Mouse (Mus musculus) macrophage (primary cell): ENCODE data around the gene Dnajc3. TPM values are rescaled to one million over a fixed set of nuclear protein-coding genes. Genes with fewer than 3 reads are reported as not detected.

Experiments used
- H3K27ac ChIP-seq: fragments of 350-480 bp; formaldehyde crosslinking; 2 replicates; pipeline ENCODE4 v1.9.0; 2021
- H3K36me3 ChIP-seq: fragments of 350-480 bp; formaldehyde crosslinking; 2 replicates; pipeline ENCODE4 v1.9.0; 2021; ENCODE audit errors: inconsistent target
- H3K4me3 ChIP-seq: fragments of 350-480 bp; formaldehyde crosslinking; 2 replicates; pipeline ENCODE4 v1.9.0; 2021; ENCODE audit errors: inconsistent target
- H3K79me2 ChIP-seq: fragments of 350-480 bp; formaldehyde crosslinking; 2 replicates; pipeline ENCODE4 v1.9.0; 2021; ENCODE audit errors: inconsistent target
- WGBS: methylation state at CpG from one replicate; pipeline ENCODE4 v1.1.7; 2026; ENCODE audit warnings: inconsistent platforms; ENCODE audit not compliant: missing documents; 5-methylcytosine and 5-hydroxymethylcytosine counted together
- polyA plus RNA-seq: library from polyadenylated mRNA; stranded (reverse); fragments of 250-400 nt; gene quantifications from 3 replicates; pipeline ENCODE4 v1.2.4, GENCODE M21; 2018; ENCODE audit warnings: inconsistent platforms

The Dnajc3 gene
- polyA plus RNA-seq, 1 experiment from 2014 or later, result 47.7 TPM

DNA sequence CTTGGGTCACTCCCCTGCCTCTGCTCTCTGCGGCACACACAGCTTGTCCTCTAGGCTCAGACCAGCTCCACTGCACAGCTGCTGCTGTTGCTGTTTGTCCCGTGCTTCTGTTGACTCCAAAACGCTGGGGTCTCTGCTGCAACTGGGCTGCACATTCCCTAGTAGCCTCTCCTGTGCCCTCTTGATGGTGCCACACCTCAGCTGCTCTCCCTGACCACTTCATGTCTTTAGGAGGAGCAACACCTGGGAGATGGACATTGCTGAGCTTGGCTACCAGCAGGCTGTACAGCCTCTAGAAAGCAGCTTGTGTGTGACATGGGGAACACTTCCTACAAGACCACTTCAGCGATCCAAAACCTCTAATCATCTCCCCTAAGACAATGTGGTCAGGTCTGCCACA is 46.4 kb downstream of the Dnajc3 start:
- Histone ChIP-seq H3K4me3 (no peak overlapping the region), H3K79me2 (no peaks in the 10 kb centered on the region), H3K36me3 (peaks cover 15% of the 10 kb centered on the region), H3K27ac (no peak overlapping the region)
- WGBS, result 92% methylated on average over 4 of the region's 4 CpGs

DNA sequence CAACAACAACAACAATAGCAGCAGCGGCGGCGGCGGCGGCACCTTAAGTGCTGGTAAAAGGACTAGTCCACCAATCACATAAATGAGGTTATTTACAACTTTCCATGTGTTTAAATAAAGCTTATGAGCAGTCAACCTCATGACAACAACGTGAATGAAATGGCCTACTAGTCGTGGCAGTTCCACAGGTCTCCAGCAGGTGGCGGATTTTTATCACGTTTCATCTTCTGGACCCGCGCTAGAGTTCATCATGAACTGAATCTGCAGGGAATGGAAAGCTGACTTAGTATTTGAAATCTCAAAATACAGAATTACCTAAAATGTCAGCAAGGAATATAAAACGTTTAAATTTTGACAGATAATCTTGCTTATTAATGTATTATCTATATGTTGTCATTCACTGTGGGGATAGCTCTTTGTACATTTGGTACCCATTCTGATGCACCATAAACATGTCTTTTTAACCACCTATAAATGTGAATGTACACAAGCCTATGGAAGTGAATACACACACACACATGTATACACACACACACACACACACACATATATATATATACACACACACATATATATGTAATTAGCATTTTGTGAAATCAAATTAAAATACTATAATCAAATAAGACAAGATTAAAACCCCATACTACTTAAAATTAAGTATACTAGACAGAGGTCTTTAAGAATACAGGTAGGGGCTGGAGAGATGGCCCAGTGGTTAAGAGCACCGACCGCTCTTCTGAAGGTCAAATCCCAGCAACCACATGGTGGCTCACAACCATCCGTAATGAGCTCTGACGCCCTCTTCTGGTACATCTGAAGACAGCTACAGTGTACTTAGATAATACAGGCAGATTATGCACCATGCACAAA is 49.1 kb downstream of the Dnajc3 start:
- H3K27ac ChIP-seq, result no peak overlapping the region
- WGBS, result 36% methylated on average over 13 of the region's 16 CpGs
- no peak overlapping the region for H3K4me3 ChIP-seq
- no peaks in the 10 kb centered on the region for H3K36me3 ChIP-seq
- H3K79me2 ChIP-seq, result no peaks in the 10 kb centered on the region

DNA sequence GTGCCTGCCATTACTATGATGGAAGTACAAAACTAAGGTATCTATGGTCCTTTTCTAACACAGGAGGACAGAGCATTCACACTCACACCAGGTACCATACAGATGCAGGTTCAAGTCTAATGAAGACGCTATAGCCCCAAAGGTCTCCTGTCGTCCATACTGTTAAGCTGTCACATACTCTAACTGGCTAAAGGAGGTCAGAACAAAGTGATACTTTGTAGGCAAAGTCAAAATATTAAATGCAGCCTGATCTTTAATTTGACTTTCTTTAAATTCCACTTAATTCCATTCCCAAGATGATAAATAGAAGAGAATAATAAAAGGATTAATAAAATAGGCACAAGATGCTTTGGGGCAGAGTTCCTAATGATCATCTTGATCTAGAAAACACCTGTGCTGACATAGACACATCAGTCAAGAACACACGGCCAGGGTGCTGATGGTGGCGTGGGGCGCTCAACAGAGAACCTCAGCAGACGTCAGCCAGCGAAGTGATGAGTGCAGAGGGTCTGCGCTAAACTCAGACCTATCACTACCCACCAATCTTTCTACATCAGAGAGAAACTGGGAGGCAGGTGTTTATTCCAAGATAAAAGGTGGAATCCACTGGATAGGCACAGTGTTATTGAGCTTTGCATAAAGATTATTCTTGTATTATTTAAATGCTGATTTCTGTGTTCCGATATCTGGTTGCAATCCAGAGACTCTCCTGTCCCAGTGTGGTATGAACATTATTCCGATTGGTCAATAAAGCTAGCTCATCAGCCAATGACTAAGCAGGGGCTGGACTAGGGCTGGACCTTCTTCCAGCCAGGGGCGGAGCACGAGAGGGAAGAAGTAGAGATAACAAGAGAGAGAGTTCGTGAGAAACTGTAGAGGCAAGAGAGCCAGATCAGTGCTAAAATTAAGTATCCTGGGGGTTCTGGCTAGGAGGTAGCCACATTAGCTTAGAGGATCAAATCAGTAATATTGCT is 50.0 kb downstream of the Dnajc3 start:
- no peak overlapping the region for H3K27ac ChIP-seq
- no peak overlapping the region for H3K4me3 ChIP-seq
- 72% methylated on average over 13 of the region's 13 CpGs for WGBS
- H3K79me2 ChIP-seq, result no peaks in the 10 kb centered on the region
- no peaks in the 10 kb centered on the region for H3K36me3 ChIP-seq

DNA sequence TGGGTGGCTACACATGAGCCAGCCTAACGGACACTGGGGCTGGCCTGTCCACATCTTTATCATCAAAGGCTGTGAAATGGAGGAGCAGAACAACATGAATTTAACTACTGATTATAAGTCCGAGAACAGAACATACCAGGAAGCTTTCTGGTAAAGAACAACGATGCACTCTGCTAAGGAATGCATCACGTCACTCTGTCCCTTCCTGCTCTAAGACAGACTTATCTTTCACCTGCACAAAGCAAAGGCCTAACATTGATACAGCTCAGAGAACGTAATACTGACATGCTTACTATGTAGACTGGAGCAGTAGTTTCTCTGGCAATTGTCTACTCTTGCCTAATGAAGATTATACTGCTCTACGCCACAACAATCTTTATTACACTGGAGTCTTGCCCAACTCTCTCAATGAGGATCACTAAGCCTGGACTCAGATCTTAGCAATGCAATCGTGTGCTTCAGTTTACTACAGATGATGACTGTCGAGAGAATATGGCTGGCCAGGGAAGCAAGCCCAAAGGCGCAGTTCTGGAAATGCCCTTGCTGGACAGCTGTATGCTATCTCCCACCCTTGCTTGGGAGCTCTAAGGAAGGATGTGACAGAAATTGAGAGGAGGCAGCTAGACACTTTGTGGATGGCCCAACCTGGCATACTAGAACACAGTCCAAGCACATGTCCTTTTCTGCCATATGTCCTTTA is 57.6 kb downstream of the Dnajc3 start:
- H3K79me2 ChIP-seq, result no peaks in the 10 kb centered on the region
- H3K4me3 ChIP-seq, result no peak overlapping the region
- no peaks in the 10 kb centered on the region for H3K36me3 ChIP-seq
- 91% methylated on average over 9 of the region's 9 CpGs for WGBS
- no peak overlapping the region for H3K27ac ChIP-seq

DNA sequence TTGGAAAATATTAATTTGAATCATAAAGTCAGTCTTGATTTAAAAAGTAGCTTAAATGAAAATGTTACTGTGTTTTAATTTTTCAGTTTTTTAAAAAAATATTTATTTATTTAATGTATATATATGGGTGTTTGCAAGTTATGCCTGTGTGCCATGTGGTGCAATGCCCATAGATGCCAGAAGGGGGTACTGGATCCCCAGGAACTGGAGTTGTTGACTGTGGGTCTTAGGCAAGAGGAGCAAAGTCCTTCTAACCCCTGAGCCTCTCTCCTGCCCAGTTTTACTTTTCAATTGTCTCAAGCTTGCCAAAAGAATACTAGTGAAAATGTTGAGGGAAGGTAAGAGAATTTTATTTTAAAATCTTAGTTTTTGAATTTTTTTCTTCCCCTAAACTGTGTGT is 65.5 kb downstream of the Dnajc3 start:
- Histone ChIP-seq H3K36me3 (no peaks in the 10 kb centered on the region), H3K4me3 (no peak overlapping the region), H3K27ac (no peak overlapping the region), H3K79me2 (no peaks in the 10 kb centered on the region)

DNA sequence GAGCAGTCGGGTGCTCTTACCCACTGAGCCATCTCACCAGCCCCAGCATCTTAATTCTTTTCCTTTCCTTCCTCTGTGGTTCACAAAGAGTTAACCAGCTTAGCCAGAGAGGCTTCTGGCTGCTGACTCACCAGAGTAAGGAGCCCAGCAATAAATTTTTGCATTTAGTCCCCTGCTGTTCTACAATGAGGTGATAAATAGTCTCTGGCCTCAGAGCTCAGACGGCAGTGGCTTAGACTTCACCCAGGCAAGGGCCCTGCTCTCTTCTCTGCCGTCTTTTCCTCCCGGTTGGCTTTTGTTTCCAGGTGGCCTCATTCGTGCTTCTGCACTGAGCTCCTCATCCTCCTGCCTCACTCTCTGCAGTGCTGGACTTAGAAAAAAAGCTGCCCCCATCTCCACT is 68.1 kb downstream of the Dnajc3 start:
- H3K36me3 ChIP-seq, result no peaks in the 10 kb centered on the region
- 31% methylated on average over 5 of the region's 5 CpGs for WGBS
- no peaks in the 10 kb centered on the region for H3K79me2 ChIP-seq
- no peak overlapping the region for H3K27ac ChIP-seq
- H3K4me3 ChIP-seq, result no peak overlapping the region

DNA sequence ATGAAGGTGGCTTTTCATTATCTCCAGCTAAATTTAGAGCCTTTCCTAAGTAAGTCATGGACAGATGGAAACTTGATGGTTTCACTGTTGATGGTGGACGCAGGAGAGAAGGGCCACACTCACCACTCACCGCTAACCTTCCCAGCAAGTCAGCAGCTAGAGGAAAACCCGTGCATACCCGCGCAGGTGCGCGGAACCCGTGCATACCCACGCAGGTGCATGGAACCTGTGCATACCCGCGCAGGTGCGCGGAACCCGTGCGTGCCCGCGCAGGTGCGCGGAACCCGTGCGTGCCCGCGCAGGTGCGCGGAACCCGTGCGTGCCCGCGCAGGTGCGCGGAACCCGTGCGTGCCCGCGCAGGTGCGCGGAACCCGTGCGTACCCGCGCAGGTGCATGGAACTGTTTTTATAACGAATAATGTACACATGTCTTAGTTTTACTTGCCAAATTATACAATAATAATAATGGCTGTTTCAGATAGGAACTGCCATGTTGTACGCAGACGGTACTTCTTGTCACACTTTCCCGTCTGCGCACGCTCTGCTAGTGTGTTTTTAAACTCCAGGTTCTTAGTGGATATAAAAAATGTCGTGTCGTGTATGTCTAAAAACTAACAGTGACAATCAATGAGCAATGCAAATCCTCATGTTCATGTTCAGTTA is 68.8 kb downstream of the Dnajc3 start:
- Histone ChIP-seq H3K27ac (no peak overlapping the region), H3K4me3 (peak overlapping the region; percentile 56), H3K79me2 (no peaks in the 10 kb centered on the region), H3K36me3 (no peaks in the 10 kb centered on the region)
- WGBS, result 1% methylated on average over 43 of the region's 49 CpGs

DNA sequence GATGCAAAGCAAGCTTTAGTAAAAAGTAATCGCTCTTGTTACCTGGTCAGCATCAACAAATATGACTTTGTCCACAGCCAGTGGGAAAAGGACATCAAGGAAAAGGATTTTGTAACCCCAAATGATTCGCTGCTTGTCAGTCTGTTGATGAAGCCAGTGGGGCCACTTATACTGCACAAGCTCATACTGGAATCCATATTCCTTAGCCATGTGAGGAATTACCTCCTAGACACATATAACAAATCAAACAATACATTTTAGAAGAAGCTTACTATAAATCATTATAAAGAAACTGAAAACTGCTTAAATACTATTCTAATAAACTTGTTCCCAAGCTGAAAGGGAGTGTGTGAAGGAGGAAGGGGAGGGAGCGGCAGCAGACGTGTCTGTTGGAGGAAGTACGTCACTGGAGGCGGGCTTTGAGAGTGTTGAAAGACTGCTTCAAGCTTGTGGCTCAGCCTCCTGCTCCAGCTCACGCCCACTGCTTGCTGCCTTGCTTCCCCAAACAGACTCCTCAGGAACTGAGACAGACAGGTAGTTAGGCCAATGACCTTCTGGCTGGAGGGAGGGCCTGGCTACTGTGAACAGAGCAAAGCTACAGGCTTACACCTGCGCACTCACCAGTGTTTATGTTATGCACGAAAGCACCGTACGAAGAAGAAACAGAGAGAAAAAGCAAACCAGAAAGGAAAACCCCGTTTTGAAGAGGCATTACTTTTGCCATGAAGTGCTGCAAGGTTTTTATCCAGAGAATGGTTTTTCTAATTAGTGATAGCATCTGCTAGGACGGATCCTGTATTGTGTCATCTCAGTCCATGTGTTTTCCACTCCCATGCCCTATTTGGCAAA is 69.6 kb downstream of the Dnajc3 start:
- WGBS, result 2% methylated on average over 13 of the region's 13 CpGs
- 0 out of 2 replicates have a peak overlapping the region, but pooled peaks have one; percentile 10 for H3K27ac ChIP-seq
- no peaks in the 10 kb centered on the region for H3K79me2 ChIP-seq
- peak overlapping the region; percentile 56 for H3K4me3 ChIP-seq
- no peaks in the 10 kb centered on the region for H3K36me3 ChIP-seq

DNA sequence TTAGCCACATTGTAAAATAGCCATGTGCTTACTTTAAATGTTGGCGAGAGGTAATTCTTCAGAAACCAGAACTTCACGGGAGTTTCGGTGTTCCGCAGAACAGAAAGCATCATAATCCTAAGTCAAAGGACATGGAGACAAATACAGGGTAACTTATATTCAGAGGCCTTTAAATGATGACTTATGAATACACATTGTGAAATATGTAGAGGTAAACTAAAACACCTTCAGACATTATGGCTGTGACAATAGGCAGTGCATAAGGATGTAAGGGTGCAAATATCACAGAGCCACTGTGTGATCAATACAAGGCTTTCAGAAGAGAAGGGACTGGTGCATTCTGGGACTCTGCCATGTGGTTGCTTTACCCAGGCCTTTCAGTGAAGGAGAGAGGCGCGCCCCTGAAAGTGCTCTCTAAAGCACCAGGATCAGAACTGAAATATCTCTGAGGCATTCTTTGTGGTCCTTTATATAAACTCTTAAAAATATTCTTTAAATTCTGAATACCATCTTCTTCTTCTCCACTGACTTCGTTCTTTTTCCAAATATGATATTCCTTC is 70.3 kb downstream of the Dnajc3 start:
- WGBS, result 46% methylated on average over 7 of the region's 7 CpGs
- Histone ChIP-seq H3K4me3 (peak overlapping the region; percentile 56), H3K36me3 (no peaks in the 10 kb centered on the region), H3K27ac (no peak overlapping the region), H3K79me2 (no peaks in the 10 kb centered on the region)

DNA sequence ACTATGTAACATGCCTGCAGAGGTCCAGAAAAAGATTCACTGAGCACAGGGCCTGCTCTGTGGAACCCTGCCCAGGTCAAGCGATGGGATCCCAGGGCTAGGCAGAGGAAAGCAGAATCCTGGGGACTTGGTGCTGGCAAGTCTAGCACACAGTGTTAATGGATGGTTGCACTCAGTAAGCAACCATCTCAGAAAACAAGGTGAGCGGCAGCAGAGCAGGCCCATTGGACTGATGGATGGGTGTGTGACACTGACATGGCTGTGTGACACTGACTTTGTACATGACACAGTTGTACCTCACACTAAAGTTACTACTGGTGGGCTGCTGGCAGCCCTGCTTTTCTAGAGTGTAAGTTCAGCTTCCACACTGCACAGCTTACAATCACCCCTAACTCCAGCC is 71.8 kb downstream of the Dnajc3 start:
- H3K36me3 ChIP-seq, result no peaks in the 10 kb centered on the region
- no peak overlapping the region for H3K4me3 ChIP-seq
- H3K27ac ChIP-seq, result no peak overlapping the region
- WGBS, result 97% methylated on average over 2 of the region's 2 CpGs
- no peaks in the 10 kb centered on the region for H3K79me2 ChIP-seq

DNA sequence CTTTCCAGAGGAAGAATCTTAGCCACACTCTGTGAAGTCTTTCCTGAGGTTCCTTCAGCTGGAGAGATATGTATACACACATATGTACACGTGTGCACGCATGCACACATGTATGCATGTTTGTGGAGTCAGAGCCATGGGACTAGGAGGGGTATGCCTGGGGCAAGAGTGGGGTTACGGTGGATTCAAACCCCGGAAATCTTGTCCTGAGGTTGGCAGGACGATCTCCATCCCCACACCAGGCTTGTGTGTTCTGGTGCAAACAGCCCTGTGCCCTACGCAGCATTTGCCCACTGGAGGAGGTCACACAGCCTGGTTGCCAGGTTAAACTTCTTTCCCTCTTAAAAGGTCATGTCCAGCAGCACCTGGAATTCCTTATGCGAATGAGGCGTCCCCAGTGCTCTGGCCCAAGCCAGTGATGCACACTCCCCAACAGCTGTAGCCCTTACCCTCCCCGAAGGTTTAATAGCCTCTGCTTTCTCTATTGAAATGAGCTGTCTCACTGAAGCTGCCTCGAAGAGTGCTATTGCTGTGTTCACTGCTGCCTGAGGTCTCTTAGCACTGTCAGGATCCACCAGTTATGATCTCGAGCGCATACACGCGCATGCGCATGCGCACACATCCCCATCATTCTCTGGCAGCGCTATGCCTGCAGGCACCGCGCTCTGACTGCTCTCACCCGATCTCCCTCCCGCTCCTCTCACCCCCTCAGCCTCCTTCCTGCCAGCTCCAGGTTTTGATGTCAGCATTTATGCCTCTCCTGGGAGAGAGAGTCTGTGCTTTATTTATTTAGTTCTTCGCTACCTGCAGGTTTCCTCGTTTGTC is 75.0 kb downstream of the Dnajc3 start:
- WGBS, result 71% methylated on average over 23 of the region's 23 CpGs
- no peak overlapping the region for H3K4me3 ChIP-seq
- no peaks in the 10 kb centered on the region for H3K79me2 ChIP-seq
- no peak overlapping the region for H3K27ac ChIP-seq
- no peaks in the 10 kb centered on the region for H3K36me3 ChIP-seq

DNA sequence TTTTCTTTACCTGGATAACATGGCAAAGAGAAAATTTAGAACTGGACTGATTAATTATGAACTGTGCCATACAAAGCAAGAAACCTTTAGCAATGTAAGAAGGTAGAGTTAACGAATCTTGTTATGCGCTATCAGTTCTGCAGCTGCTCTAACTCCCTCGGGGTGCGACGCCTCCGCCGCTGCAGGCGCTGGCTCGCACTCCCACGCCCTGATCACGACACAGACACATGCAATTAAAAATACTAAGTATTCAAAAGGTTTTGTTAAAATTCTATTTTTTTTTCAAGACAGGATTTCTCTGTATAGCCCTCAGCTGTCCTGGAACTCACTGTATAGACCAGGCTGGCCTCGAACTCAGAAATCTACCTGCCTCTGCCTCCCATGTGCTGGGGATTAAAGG is 75.8 kb downstream of the Dnajc3 start:
- Histone ChIP-seq H3K79me2 (no peaks in the 10 kb centered on the region), H3K27ac (no peak overlapping the region), H3K4me3 (no peak overlapping the region), H3K36me3 (no peaks in the 10 kb centered on the region)
- 85% methylated on average over 12 of the region's 12 CpGs for WGBS
